14 mouse cellular contexts compared by ENCODE assay signal in the genomic region with DNA sequence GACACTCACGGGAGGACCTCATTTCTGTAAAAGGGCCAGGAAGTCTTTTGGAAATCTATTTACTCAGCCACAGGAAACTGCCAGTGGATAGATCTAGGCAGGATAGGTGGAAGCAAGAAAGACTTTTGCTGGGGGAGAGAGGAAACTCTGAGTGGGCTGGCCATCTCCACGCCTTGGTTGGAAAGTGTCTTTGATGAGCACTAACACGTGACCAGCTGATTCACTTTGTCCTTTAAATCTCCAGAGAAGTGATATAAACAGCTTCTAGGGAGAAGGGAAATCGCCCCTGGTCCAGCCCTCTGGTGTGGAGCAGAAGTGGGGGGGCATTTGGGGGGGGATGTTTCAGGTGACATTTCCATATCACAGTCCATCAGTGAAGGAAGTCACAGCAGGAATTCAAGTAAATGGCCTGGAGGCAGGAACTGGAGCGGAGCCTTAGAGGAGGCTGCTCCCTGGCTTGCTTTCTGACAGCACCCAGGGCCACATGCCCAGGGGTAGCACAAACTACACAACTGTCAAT.
DNase-seq lines count a peak whose midpoint lies in the region; ATAC-seq and TF ChIP-seq lines count a peak whose summit lies in the region.
"Had no signal": no experiment of that assay in that cellular context is flagged by ENCODE, and none has a peak within 500 bp of the region (broad histone marks: within the 10 kb centered on the region; RNA-seq: fewer than 3 reads in every experiment).

No protein-coding gene starts in this region.

- peaks cover 25% of the 10 kb centered on the region for H3K4me1 ChIP-seq in heart, adult 2 months (ENCODE audit: control insufficient read depth, insufficient read depth, low read length)
- H3K4me1 ChIP-seq in lung, embryonic 16.5 days (replicated peaks; ENCODE audit: control insufficient read depth, insufficient read depth, low read length) = peaks cover 19% of the 10 kb centered on the region
- peaks cover 54% of the 10 kb centered on the region for H3K4me1 ChIP-seq in limb, embryonic 12.5 days (replicated peaks)
- H3K4me1 ChIP-seq in stomach, postnatal 0 days (replicated peaks; ENCODE audit: control insufficient read depth, insufficient read depth) = peaks cover 10% of the 10 kb centered on the region
- no peaks in the 10 kb centered on the region for H3K4me1 ChIP-seq in forebrain, embryonic 15.5 days
- H3K4me1 ChIP-seq: forebrain, embryonic 12.5 days had no signal

- ATAC-seq in lung, embryonic 16.5 days (ENCODE audit: low read depth) = peak; percentile 51
- ATAC-seq in limb, embryonic 12.5 days (ENCODE audit: insufficient number of reproducible peaks, insufficient read depth, low FRiP score, low TSS enrichment, low read depth) = no peak
- ATAC-seq in stomach, postnatal 0 days (ENCODE audit: low FRiP score, low TSS enrichment) = 0 out of 2 replicates have a peak, but pooled peaks have one; percentile 60
- ATAC-seq in forebrain, embryonic 15.5 days (replicated peaks) = no peak

- no peaks in the 10 kb centered on the region for H3K9me3 ChIP-seq in lung, embryonic 16.5 days (ENCODE audit: control insufficient read depth, low read length)
- no peaks in the 10 kb centered on the region for H3K9me3 ChIP-seq in limb, embryonic 12.5 days
- H3K9me3 ChIP-seq in stomach, postnatal 0 days (ENCODE audit: control insufficient read depth, low read length) = no peaks in the 10 kb centered on the region
- H3K9me3 ChIP-seq in forebrain, embryonic 15.5 days = no peaks in the 10 kb centered on the region
- H3K9me3 ChIP-seq: forebrain, embryonic 12.5 days had no signal

- TF ChIP-seq CTCF in heart, adult 2 months (IDR thresholded peaks at IDR 0.05) = no peak
- TF ChIP-seq CTCF in stomach, postnatal 0 days (IDR thresholded peaks at IDR 0.05; ENCODE audit: low read depth) = no peak

- TF ChIP-seq POLR2A in heart, adult 2 months (IDR thresholded peaks at IDR 0.05; ENCODE audit: insufficient read depth, low read depth, low read length) = no peak

- H3K79me2 ChIP-seq in heart, adult 2 months (replicated peaks; ENCODE audit: control insufficient read depth, insufficient read depth, low read length) = no peaks in the 10 kb centered on the region

- H3K36me3 ChIP-seq in heart, adult 2 months (ENCODE audit: control insufficient read depth, insufficient read depth, low read length) = peaks cover 8% of the 10 kb centered on the region
- no peaks in the 10 kb centered on the region for H3K36me3 ChIP-seq in lung, embryonic 16.5 days (ENCODE audit: control insufficient read depth, insufficient read depth, low read length)
- no peaks in the 10 kb centered on the region for H3K36me3 ChIP-seq in limb, embryonic 12.5 days
- no peaks in the 10 kb centered on the region for H3K36me3 ChIP-seq in stomach, postnatal 0 days (ENCODE audit: control insufficient read depth, insufficient read depth, low read length)
- no peaks in the 10 kb centered on the region for H3K36me3 ChIP-seq in forebrain, embryonic 15.5 days
- H3K36me3 ChIP-seq: forebrain, embryonic 12.5 days had no signal

- intact Hi-C loops in heart, adult 2 months (cut with DNase I) = no loop called here

- H3K27me3 ChIP-seq in heart, adult 2 months (ENCODE audit: control insufficient read depth, insufficient read depth, low read length) = no peaks in the 10 kb centered on the region
- H3K27me3 ChIP-seq in lung, embryonic 16.5 days (ENCODE audit: control insufficient read depth, insufficient read depth, low read depth, low read length) = no peaks in the 10 kb centered on the region
- H3K27me3 ChIP-seq in limb, embryonic 12.5 days = no peaks in the 10 kb centered on the region
- H3K27me3 ChIP-seq in stomach, postnatal 0 days (ENCODE audit: control insufficient read depth, insufficient read depth, low read length) = no peaks in the 10 kb centered on the region
- H3K27me3 ChIP-seq in forebrain, embryonic 15.5 days = no peaks in the 10 kb centered on the region
- H3K27me3 ChIP-seq: forebrain, embryonic 12.5 days had no signal

- DNase-seq in heart, adult 2 months = peak in 1 of 2 experiments; percentile 31
- DNase-seq in heart, postnatal 4 days = no peak
- no peak for DNase-seq in lung, postnatal 25 days (ENCODE audit: low spot score)
- no peak for DNase-seq in stomach, postnatal 0 days (ENCODE audit: low spot score)
- DNase-seq in thymus, postnatal 25 days = no peak
- DNase-seq: B cell, adult 2 months; gastrocnemius, postnatal 36 days; right cerebral cortex, postnatal 25 days had no signal

- peak overlapping the region; percentile 21; the same call in 1 of the 2 replicates for H3K4me2 ChIP-seq in lung, embryonic 16.5 days (ENCODE audit: low read depth, low read length)
- H3K4me2 ChIP-seq in limb, embryonic 12.5 days = no peak overlapping the region
- no peak overlapping the region for H3K4me2 ChIP-seq in stomach, postnatal 0 days (replicated peaks; ENCODE audit: low read depth)
- no peak overlapping the region for H3K4me2 ChIP-seq in forebrain, embryonic 15.5 days (replicated peaks)
- H3K4me2 ChIP-seq: forebrain, embryonic 12.5 days; midbrain, embryonic 11.5 days had no signal

- peak overlapping the region; percentile 93 for H3K27ac ChIP-seq in heart, adult 2 months
- peak overlapping the region; percentile 88 for H3K27ac ChIP-seq in lung, embryonic 16.5 days (ENCODE audit: low read length)
- peak overlapping the region; percentile 76 for H3K27ac ChIP-seq in limb, embryonic 12.5 days
- peak overlapping the region; percentile 77 for H3K27ac ChIP-seq in stomach, postnatal 0 days (replicated peaks)
- no peak overlapping the region for H3K27ac ChIP-seq in forebrain, embryonic 15.5 days (replicated peaks)
- H3K27ac ChIP-seq: forebrain, embryonic 12.5 days; layer of hippocampus, adult 2 months had no signal

- H3K4me3 ChIP-seq in heart, adult 2 months = no peak overlapping the region
- no peak overlapping the region for H3K4me3 ChIP-seq in lung, embryonic 16.5 days (ENCODE audit: low read length)
- H3K4me3 ChIP-seq in limb, embryonic 12.5 days (replicated peaks) = no peak overlapping the region
- H3K4me3 ChIP-seq in stomach, postnatal 0 days (ENCODE audit: low read depth, low read length) = no peak overlapping the region
- H3K4me3 ChIP-seq in forebrain, embryonic 15.5 days = no peak overlapping the region
- H3K4me3 ChIP-seq: forebrain, embryonic 12.5 days; layer of hippocampus, adult 2 months had no signal

- H3K9ac ChIP-seq in heart, adult 2 months (ENCODE audit: low read depth, low read length) = no peak overlapping the region
- H3K9ac ChIP-seq in lung, embryonic 16.5 days (ENCODE audit: low read length) = no peak overlapping the region
- H3K9ac ChIP-seq in limb, embryonic 12.5 days (replicated peaks) = no peak overlapping the region
- H3K9ac ChIP-seq in stomach, postnatal 0 days (ENCODE audit: low read length) = no peak overlapping the region
- H3K9ac ChIP-seq in forebrain, embryonic 15.5 days (replicated peaks) = no peak overlapping the region
- H3K9ac ChIP-seq: forebrain, embryonic 12.5 days had no signal

- WGBS in heart, adult 2 months = 28% methylated on average over 5 of the region's 5 CpGs
- WGBS in lung, embryonic 16.5 days = 27% methylated on average over 5 of the region's 5 CpGs
- 39% methylated on average over 5 of the region's 5 CpGs for WGBS in limb, embryonic 12.5 days
- 45% methylated on average over 5 of the region's 5 CpGs for WGBS in stomach, postnatal 0 days
- 65% methylated on average over 5 of the region's 5 CpGs for WGBS in forebrain, embryonic 15.5 days

- peak; percentile 37; the same call in 1 of the 2 replicates for TF ChIP-seq EP300 in heart, adult 2 months (IDR thresholded peaks at IDR 0.05; ENCODE audit: insufficient read depth, low read depth, low read length)
- TF ChIP-seq EP300 in stomach, postnatal 0 days (optimal IDR thresholded peaks at IDR 0.05) = no peak

Comparison
In these comparisons a context has a peak if more than half of its experiments do, and no peak if none do; other contexts are left out.
1. ATAC-seq: peak in lung, embryonic 16.5 days (single experiment) and stomach, postnatal 0 days (single experiment); none in limb, embryonic 12.5 days (single experiment) and forebrain, embryonic 15.5 days (single experiment).